Mouse (Mus musculus) right cerebral cortex, adult 2 months (tissue): ENCODE results near the gene Pcdh9.
A peak's percentile ranks its signal among the peaks of the same experiment; 100 is the strongest.

ENCODE experiments used
- DNase-seq, 2 experiments: peaks; one replicate each; pipeline ENCODE4 v3.0.0; 2021 to 2022; ENCODE audit warnings: low spot score in 2 of 2

Gene Pcdh9

GRCm38 (mm10) chr14:93890519-93891370 lies at the start of gene Pcdh9:
Gene Pcdh9 (minus strand): TSS chr14:93890679.
- peak; percentile 98 to 99 for DNase-seq

GRCm38 (mm10) chr14:93906928-93907327 lies 16.4 kb upstream of the Pcdh9 start:
- DNase-seq = no peak

- DNase-seq = no peak
Measured at GRCm38 (mm10) chr14:93898533-93898932, 8.1 kb upstream of the Pcdh9 start.

GRCm38 (mm10) chr14:93895131-93895530 lies 4.7 kb upstream of the Pcdh9 start:
- no peak for DNase-seq

- DNase-seq = peak; percentile 38 to 69
Measured at GRCm38 (mm10) chr14:93891371-93891746, 880 bp upstream of the Pcdh9 start.

GRCm38 (mm10) chr14:93889839-93890518 lies 500 bp downstream of the Pcdh9 start:
- peak; percentile 44 to 64 for DNase-seq

- peak; percentile 47 to 59 for DNase-seq
Measured at GRCm38 (mm10) chr14:93889231-93889630, 1.2 kb downstream of the Pcdh9 start.

- peak in 1 of 2 experiments; percentile 33 for DNase-seq
Measured at GRCm38 (mm10) chr14:93888346-93888745, 2.1 kb downstream of the Pcdh9 start.

- DNase-seq = no peak
Measured at GRCm38 (mm10) chr14:93887066-93887465, 3.4 kb downstream of the Pcdh9 start.

GRCm38 (mm10) chr14:93885551-93886084 lies 4.9 kb downstream of the Pcdh9 start:
- peak in 1 of 2 experiments; percentile 28 for DNase-seq

GRCm38 (mm10) chr14:93884467-93884866 lies 6.0 kb downstream of the Pcdh9 start:
- DNase-seq = peak; percentile 79 to 87

GRCm38 (mm10) chr14:93880071-93880470 lies 10.4 kb downstream of the Pcdh9 start:
- DNase-seq = no peak

GRCm38 (mm10) chr14:93875968-93876367 lies 14.5 kb downstream of the Pcdh9 start:
- no peak for DNase-seq

GRCm38 (mm10) chr14:93868211-93868610 lies 22.3 kb downstream of the Pcdh9 start:
- DNase-seq = no peak

GRCm38 (mm10) chr14:93858069-93858468 lies 32.4 kb downstream of the Pcdh9 start:
- no peak for DNase-seq

GRCm38 (mm10) chr14:93846091-93846677 lies 44.3 kb downstream of the Pcdh9 start:
- no peak for DNase-seq

- DNase-seq = no peak
Measured at GRCm38 (mm10) chr14:93842686-93843288, 47.7 kb downstream of the Pcdh9 start.

GRCm38 (mm10) chr14:93832511-93832910 lies 58.0 kb downstream of the Pcdh9 start:
- peak in 1 of 2 experiments; percentile 35 for DNase-seq

- no peak for DNase-seq
Measured at GRCm38 (mm10) chr14:93827159-93827558, 63.3 kb downstream of the Pcdh9 start.

GRCm38 (mm10) chr14:93826042-93826462 lies 64.4 kb downstream of the Pcdh9 start:
- no peak for DNase-seq

GRCm38 (mm10) chr14:93818845-93819244 lies 71.6 kb downstream of the Pcdh9 start:
- no peak for DNase-seq

GRCm38 (mm10) chr14:93817591-93817990 lies 72.9 kb downstream of the Pcdh9 start:
- DNase-seq = no peak
